Mouse (Mus musculus): ENCODE results near the gene Dapk3.

Dapk3 gene

DNA sequence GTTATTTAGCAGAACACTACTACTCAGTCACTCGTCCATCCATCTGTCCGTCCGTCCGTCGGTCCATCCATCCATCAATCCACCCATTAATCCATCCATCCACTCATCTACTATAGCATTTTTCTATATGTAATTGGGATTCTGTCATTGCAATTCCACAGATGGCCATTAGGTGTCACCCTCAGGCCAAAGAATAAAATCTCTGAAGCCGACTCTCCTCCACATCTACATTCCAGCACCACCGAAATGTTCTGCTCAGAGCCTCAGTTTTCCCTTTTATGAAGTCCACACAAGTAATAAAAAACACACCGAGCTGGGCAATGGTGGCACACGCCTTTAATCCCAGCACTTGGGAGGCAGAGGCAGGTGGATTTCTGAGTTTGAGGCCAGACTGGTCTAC, 15.4 kb downstream of the Dapk3 start:
- TF ChIP-seq POU5F1 (IDR thresholded peaks at IDR 0.05; ENCODE audit: borderline replicate concordance, low read length) (no peak), CTCF (conservative IDR thresholded peaks at IDR 0.05; ENCODE audit: low read length) (peak; percentile 77), NANOG (IDR thresholded peaks at IDR 0.05; ENCODE audit: borderline replicate concordance, low read length) (no peak)
- Histone ChIP-seq H3K4me1 (replicated peaks; ENCODE audit: low read depth, low read length) (peaks cover 33% of the 10 kb centered on the region), H3K36me3 (ENCODE audit: insufficient read depth, low read length) (no peaks in the 10 kb centered on the region), H3K27me3 (ENCODE audit: insufficient read depth, low read length) (peaks cover 45% of the 10 kb centered on the region), H3K4me3 (replicated peaks; ENCODE audit: low read length) (no peak overlapping the region), H3K9me3 (ENCODE audit: low read length) (no peaks in the 10 kb centered on the region)

DNA sequence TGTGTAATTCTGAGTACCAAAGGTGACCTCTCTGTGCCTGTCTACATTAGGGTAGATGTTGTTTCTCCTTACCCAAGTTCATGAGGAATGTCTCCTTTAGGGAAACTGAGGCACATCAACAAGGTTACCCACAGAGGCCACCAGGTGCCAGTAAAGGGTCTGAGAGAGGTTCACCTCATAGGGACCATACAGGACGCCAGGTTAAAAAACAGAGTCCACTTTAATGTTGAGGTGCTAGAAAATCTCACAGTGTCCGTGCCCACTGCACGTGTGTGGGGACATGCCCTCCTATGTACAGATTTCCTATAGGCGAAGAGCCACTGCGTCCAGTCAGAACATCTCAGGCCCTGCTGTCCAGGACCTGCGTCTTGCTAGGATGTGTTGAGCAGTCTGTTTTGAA, 16.2 kb downstream of the Dapk3 start:
- H3K4me1 ChIP-seq (replicated peaks; ENCODE audit: low read depth, low read length) = peaks cover 26% of the 10 kb centered on the region
- H3K27me3 ChIP-seq (ENCODE audit: insufficient read depth, low read length) = peaks cover 45% of the 10 kb centered on the region
- H3K4me3 ChIP-seq (replicated peaks; ENCODE audit: low read length) = no peak overlapping the region
- no peak for TF ChIP-seq NANOG (IDR thresholded peaks at IDR 0.05; ENCODE audit: borderline replicate concordance, low read length)
- no peak for TF ChIP-seq POU5F1 (IDR thresholded peaks at IDR 0.05; ENCODE audit: borderline replicate concordance, low read length)
- no peak for TF ChIP-seq CTCF (conservative IDR thresholded peaks at IDR 0.05; ENCODE audit: low read length)
- no peaks in the 10 kb centered on the region for H3K9me3 ChIP-seq (ENCODE audit: low read length)
- no peaks in the 10 kb centered on the region for H3K36me3 ChIP-seq (ENCODE audit: insufficient read depth, low read length)

DNA sequence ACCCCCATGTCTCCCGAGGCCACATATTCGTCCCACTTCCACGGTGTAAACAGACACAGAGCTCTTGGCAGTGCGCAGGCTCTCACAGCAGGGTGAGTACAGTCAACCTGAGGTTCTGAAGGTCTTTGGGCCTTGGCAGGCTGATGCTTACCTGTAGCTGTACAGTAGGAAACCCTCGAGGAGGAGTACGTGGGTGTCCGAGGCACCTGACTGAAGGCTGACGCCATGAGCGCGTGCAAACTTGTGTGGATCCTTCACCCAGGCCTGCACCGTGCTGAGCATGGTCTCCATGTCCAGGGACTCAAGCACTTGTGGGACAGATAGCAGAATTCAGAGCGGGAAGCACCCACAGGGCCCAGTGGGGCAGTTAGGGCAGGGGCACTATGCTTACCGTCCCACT, 17.3 kb downstream of the Dapk3 start:
- Histone ChIP-seq H3K27me3 (ENCODE audit: insufficient read depth, low read length) (peaks cover 37% of the 10 kb centered on the region), H3K9me3 (ENCODE audit: low read length) (no peaks in the 10 kb centered on the region), H3K4me3 (replicated peaks; ENCODE audit: low read length) (no peak overlapping the region), H3K36me3 (ENCODE audit: insufficient read depth, low read length) (no peaks in the 10 kb centered on the region), H3K4me1 (replicated peaks; ENCODE audit: low read depth, low read length) (peaks cover 16% of the 10 kb centered on the region)
- no peak for TF ChIP-seq CTCF (conservative IDR thresholded peaks at IDR 0.05; ENCODE audit: low read length)
- TF ChIP-seq POU5F1 (IDR thresholded peaks at IDR 0.05; ENCODE audit: borderline replicate concordance, low read length) = no peak
- no peak for TF ChIP-seq NANOG (IDR thresholded peaks at IDR 0.05; ENCODE audit: borderline replicate concordance, low read length)

DNA sequence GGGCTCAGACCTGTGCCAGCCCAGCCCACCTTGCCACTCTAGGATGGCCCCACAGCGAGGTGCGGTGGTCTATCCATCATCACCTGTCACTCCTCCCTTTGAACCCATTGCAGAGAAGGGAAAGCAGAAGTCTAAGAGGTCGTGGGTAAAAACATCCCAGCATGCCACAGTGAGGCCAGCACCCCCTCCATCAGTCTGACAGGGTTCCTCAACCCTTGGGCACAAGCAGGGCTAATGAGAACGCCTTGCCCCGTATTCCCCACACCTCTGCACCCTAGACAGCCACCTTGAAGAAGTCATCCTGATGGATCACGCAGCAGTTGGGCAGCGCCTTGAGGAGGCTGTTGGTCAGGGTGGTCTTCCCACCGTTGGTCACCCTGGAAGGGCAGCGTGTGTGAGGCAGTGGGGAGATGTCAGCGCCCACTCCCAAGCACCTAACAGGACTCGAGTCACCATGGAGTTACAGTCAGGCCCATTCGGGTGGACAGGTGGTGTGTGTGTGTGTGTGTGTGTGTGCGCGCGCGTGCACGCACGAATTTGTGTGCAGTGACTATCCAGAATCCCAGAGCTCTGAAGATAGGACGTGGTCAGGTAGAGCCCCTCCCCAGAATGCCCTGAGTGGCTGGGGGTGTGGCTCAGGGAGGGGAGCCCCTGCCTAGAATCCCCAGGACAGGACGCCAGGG, 17.9 kb downstream of the Dapk3 start:
- peaks cover 31% of the 10 kb centered on the region for H3K27me3 ChIP-seq (ENCODE audit: insufficient read depth, low read length)
- no peak overlapping the region for H3K4me3 ChIP-seq (replicated peaks; ENCODE audit: low read length)
- peaks cover 13% of the 10 kb centered on the region for H3K4me1 ChIP-seq (replicated peaks; ENCODE audit: low read depth, low read length)
- no peaks in the 10 kb centered on the region for H3K9me3 ChIP-seq (ENCODE audit: low read length)
- TF ChIP-seq CTCF (conservative IDR thresholded peaks at IDR 0.05; ENCODE audit: low read length) = no peak
- TF ChIP-seq POU5F1 (IDR thresholded peaks at IDR 0.05; ENCODE audit: borderline replicate concordance, low read length) = no peak
- no peaks in the 10 kb centered on the region for H3K36me3 ChIP-seq (ENCODE audit: insufficient read depth, low read length)

DNA sequence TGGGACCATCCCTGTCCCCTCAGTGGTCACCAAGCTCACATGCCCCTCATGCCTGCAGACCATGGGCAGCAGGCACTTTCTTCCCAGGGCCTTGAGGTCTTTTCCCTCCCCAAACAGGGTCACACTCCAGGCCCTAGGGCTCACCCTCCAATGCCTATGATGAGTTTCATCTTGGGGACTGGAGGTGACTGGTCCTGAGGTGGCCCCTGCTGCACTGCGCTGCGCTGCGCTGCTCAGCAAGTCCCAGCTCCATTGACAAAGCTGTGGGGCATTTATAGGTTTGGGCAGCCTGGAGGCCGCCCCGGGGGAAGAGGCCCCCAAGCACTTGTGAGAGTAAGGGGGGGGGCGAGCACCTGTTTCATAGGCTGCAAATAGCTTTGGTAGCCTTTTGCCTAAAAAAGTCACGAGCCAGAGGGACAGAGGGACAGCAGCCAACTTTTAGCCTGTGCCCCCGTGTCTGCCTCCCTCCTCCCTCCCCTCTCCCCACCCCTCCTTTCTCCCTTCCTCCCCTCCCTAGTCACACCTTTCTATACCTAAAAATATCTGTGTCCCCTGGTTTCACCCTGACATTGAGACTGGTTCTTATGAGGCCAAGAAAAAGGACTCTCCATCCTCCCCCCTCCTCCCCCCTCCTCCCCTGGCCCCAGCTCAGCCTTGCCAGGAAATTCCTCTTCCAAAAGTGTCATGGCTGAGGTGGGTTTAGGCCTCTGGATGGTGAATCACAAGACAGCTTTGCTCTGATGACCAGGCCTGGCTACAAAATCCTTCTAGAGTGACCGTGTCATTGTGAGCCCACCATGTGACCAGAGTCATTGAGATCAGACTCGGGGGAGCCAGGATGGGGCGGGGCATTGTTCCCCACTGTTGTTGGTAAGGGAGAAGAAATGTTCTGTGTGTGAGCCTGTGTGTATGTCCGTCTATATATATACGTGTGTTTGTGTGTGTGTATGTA, 19.3 kb downstream of the Dapk3 start, which contains the start of gene Nmrk2:
Gene Nmrk2, minus strand, starts transcription at position 245 of the 952 bp plus-strand sequence.
- H3K9me3 ChIP-seq (ENCODE audit: low read length) = no peaks in the 10 kb centered on the region
- H3K27me3 ChIP-seq (ENCODE audit: insufficient read depth, low read length) = peaks cover 20% of the 10 kb centered on the region
- H3K4me3 ChIP-seq (replicated peaks; ENCODE audit: low read length) = no peak within 1 kb of the TSS
- H3K4me1 ChIP-seq (replicated peaks; ENCODE audit: low read depth, low read length) = peaks cover 13% of the 10 kb centered on the region
- peaks cover 3% of the 10 kb centered on the region; the same call in 1 of the 2 replicates for H3K36me3 ChIP-seq (ENCODE audit: insufficient read depth, low read length)
- no peak for TF ChIP-seq NANOG (IDR thresholded peaks at IDR 0.05; ENCODE audit: borderline replicate concordance, low read length)
- TF ChIP-seq POU5F1 (IDR thresholded peaks at IDR 0.05; ENCODE audit: borderline replicate concordance, low read length) = no peak
- no peak for TF ChIP-seq CTCF (conservative IDR thresholded peaks at IDR 0.05; ENCODE audit: low read length)

DNA sequence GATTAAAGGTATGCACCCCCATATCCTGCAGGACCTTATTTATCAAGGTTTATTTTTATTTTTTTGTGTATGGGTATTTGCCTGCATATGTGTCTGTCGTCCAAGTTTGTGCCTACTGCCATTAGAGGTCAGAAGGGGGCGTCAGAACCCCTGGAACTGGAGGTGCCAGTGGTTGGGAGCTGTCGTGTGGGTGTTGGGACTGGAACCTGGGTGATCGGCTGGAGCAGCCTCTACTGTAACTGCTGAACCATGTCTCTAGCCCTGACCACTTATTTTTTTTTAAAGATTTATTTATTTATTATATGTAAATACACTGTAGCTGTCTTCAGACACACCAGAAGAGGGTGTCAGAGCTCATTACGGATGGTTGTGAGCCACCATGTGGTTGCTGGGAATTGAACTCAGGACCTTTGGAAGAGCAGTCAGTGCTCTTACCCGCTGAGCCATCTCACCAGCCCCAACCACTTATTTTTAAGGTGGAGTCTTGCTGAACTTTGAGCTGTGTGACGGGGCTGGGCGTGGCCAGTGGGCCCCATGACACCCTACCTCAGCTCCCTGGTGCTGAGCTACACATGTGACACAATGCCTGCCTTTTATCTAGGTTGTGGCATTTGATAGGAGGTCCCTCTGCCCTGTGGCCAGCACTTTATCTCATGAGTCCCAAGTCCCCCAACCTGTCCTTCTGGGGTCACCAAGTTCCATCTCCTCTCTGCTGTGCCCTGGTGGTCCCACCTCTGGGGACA, 20.3 kb downstream of the Dapk3 start:
- peaks cover 13% of the 10 kb centered on the region for H3K4me1 ChIP-seq (replicated peaks; ENCODE audit: low read depth, low read length)
- TF ChIP-seq POU5F1 (IDR thresholded peaks at IDR 0.05; ENCODE audit: borderline replicate concordance, low read length) (no peak), CTCF (conservative IDR thresholded peaks at IDR 0.05; ENCODE audit: low read length) (0 out of 2 replicates have a peak, but pooled peaks have one; percentile 2), NANOG (IDR thresholded peaks at IDR 0.05; ENCODE audit: borderline replicate concordance, low read length) (no peak)
- H3K9me3 ChIP-seq (ENCODE audit: low read length) = no peaks in the 10 kb centered on the region
- no peak overlapping the region for H3K4me3 ChIP-seq (replicated peaks; ENCODE audit: low read length)
- H3K27me3 ChIP-seq (ENCODE audit: insufficient read depth, low read length) = peaks cover 16% of the 10 kb centered on the region
- peaks cover 3% of the 10 kb centered on the region; the same call in 1 of the 2 replicates for H3K36me3 ChIP-seq (ENCODE audit: insufficient read depth, low read length)

DNA sequence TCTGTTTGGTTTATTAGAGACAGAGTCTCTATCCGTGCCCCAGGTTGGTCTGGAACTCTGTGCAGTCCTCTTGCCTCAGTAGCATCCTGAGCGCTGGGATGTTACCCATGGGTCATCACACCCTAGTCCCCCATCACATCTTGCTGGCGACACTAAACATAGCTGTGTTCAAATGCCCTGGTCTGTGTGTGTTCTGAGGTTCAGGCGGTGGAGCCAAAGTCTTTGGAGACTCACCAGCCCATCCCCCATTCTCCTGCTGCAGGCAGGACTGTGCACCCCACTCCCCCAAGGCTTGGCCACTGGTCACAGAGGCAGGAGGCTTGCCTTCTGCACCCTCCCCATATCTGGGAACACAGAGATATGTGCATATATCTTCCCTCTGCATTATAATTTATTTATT, 21.3 kb downstream of the Dapk3 start:
- peaks cover 3% of the 10 kb centered on the region; the same call in 1 of the 2 replicates for H3K36me3 ChIP-seq (ENCODE audit: insufficient read depth, low read length)
- H3K27me3 ChIP-seq (ENCODE audit: insufficient read depth, low read length) = peaks cover 9% of the 10 kb centered on the region
- no peaks in the 10 kb centered on the region for H3K9me3 ChIP-seq (ENCODE audit: low read length)
- no peak for TF ChIP-seq NANOG (IDR thresholded peaks at IDR 0.05; ENCODE audit: borderline replicate concordance, low read length)
- no peak for TF ChIP-seq POU5F1 (IDR thresholded peaks at IDR 0.05; ENCODE audit: borderline replicate concordance, low read length)
- no peak for TF ChIP-seq CTCF (conservative IDR thresholded peaks at IDR 0.05; ENCODE audit: low read length)
- peaks cover 13% of the 10 kb centered on the region for H3K4me1 ChIP-seq (replicated peaks; ENCODE audit: low read depth, low read length)
- no peak overlapping the region for H3K4me3 ChIP-seq (replicated peaks; ENCODE audit: low read length)

DNA sequence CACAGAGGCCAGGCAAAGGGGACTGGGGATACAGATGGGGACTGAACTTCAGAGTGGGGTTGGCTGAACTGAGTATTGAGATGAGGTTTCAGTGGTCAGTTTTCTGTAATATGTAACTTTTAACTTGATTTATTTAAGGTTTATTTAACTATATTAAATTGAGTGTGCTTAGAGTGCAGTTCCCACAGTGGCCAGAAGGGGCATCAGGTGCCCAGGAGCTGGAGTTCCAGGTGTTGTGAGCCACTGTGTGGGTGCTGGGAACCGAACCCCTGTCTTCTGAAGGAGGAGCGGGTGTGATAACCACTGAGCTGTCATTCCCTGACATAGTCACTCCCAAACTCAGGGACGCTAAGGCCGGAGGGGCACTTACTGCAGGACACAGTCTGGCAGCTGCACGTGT, 27.3 kb downstream of the Dapk3 start:
- 0 out of 2 replicates have a peak, but pooled peaks cover 3% of the 10 kb centered on the region for H3K4me1 ChIP-seq (replicated peaks; ENCODE audit: low read depth, low read length)
- peaks cover 4% of the 10 kb centered on the region; the same call in 1 of the 2 replicates for H3K9me3 ChIP-seq (ENCODE audit: low read length)
- H3K27me3 ChIP-seq (ENCODE audit: insufficient read depth, low read length) = no peaks in the 10 kb centered on the region
- H3K4me3 ChIP-seq (replicated peaks; ENCODE audit: low read length) = no peak overlapping the region
- peaks cover 12% of the 10 kb centered on the region for H3K36me3 ChIP-seq (ENCODE audit: insufficient read depth, low read length)
- TF ChIP-seq CTCF (conservative IDR thresholded peaks at IDR 0.05; ENCODE audit: low read length) = peak; percentile 83
- TF ChIP-seq NANOG (IDR thresholded peaks at IDR 0.05; ENCODE audit: borderline replicate concordance, low read length) = no peak
